Mouse (Mus musculus) ES-Bruce4 (cell line): ENCODE data around the gene Slc25a16. TPM values are rescaled to one million over a fixed set of nuclear protein-coding genes. Genes with fewer than 3 reads are reported as not detected.

Experiments used
- H3K27ac ChIP-seq: 2 replicates; pipeline ENCODE4 v1.5.1; 2012; ENCODE audit warnings: low read length, inconsistent platforms; ENCODE audit not compliant: insufficient read depth
- H3K27me3 ChIP-seq: 2 replicates; pipeline ENCODE4 v1.6.1; 2012; ENCODE audit warnings: mild to moderate bottlenecking, low read length, inconsistent platforms; ENCODE audit not compliant: control insufficient read depth, poor library complexity, insufficient read depth, severe bottlenecking
- H3K36me3 ChIP-seq: 2 replicates; pipeline ENCODE4 v1.6.1; 2012; ENCODE audit warnings: inconsistent platforms, mild to moderate bottlenecking, low read length, moderate library complexity; ENCODE audit not compliant: control insufficient read depth, poor library complexity, insufficient read depth, severe bottlenecking
- H3K4me1 ChIP-seq: one replicate; pipeline ENCODE4 v1.8.1; 2011; ENCODE audit warnings: low read length; ENCODE audit not compliant: control insufficient read depth, insufficient read depth
- H3K4me3 ChIP-seq: 2 replicates; pipeline ENCODE4 v1.5.1; 2011; ENCODE audit warnings: low read depth, mild to moderate bottlenecking, low read length
- H3K9ac ChIP-seq: 2 replicates; pipeline ENCODE4 v1.6.1; 2012; ENCODE audit warnings: low read depth, mild to moderate bottlenecking, inconsistent platforms; ENCODE audit not compliant: poor library complexity, severe bottlenecking
- H3K9me3 ChIP-seq: replicated peaks from 2 replicates; pipeline ENCODE4 v1.6.1; 2012; ENCODE audit warnings: mild to moderate bottlenecking, low read length, inconsistent platforms; ENCODE audit not compliant: control insufficient read depth, poor library complexity, insufficient read depth, severe bottlenecking
- CTCF ChIP-seq: IDR thresholded peaks from one replicate; pipeline ENCODE4 v1.8.1; 2011; ENCODE audit warnings: low read depth, low read length
- EP300 ChIP-seq: IDR thresholded peaks from 2 replicates; pipeline ENCODE4 v1.6.1; 2011; ENCODE audit warnings: low read depth, low read length; ENCODE audit not compliant: insufficient read depth
- POLR2A ChIP-seq: IDR thresholded peaks from one replicate; pipeline ENCODE4 v1.8.1; 2011; ENCODE audit warnings: low read length; ENCODE audit not compliant: insufficient read depth
- polyA plus RNA-seq: library from polyadenylated mRNA; stranded (reverse); fragments of >200 nt; gene quantifications from 2 replicates; pipeline ENCODE4 v1.2.4, GENCODE M21; 2011; ENCODE audit warnings: low read depth; ENCODE audit not compliant: missing spikeins, insufficient read depth, insufficient read length

The Slc25a16 gene
- polyA plus RNA-seq, 1 experiment, result 11.6 TPM

DNA sequence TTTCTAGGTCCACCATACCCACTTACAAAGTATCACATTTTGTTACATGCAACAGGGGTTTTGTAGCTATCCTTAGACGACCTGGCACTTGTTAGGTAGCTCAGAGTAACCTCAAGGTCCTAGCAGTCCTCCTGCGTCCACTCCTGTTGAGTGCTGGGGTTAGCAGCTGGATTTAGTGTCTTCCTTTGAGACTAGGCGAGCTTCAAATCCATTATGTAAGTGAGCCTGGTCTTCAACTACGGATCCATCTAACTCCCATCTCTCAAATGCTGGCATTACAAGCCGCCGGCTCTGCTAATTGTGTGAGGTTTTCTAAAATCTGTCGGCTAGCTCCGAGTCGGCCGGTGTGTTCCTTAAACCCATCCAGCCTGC lies 59.2 kb downstream of the Slc25a16 start:
- Histone ChIP-seq H3K9me3 (no peaks in the 10 kb centered on the region), H3K27ac (no peak overlapping the region), H3K4me1 (no peaks in the 10 kb centered on the region), H3K4me3 (peak overlapping the region; percentile 42), H3K9ac (peak overlapping the region; percentile 85), H3K27me3 (no peaks in the 10 kb centered on the region), H3K36me3 (0 out of 2 replicates have a peak, but pooled peaks cover 2% of the 10 kb centered on the region)
- TF ChIP-seq EP300 (no peak), CTCF (no peak), POLR2A (no peak)

DNA sequence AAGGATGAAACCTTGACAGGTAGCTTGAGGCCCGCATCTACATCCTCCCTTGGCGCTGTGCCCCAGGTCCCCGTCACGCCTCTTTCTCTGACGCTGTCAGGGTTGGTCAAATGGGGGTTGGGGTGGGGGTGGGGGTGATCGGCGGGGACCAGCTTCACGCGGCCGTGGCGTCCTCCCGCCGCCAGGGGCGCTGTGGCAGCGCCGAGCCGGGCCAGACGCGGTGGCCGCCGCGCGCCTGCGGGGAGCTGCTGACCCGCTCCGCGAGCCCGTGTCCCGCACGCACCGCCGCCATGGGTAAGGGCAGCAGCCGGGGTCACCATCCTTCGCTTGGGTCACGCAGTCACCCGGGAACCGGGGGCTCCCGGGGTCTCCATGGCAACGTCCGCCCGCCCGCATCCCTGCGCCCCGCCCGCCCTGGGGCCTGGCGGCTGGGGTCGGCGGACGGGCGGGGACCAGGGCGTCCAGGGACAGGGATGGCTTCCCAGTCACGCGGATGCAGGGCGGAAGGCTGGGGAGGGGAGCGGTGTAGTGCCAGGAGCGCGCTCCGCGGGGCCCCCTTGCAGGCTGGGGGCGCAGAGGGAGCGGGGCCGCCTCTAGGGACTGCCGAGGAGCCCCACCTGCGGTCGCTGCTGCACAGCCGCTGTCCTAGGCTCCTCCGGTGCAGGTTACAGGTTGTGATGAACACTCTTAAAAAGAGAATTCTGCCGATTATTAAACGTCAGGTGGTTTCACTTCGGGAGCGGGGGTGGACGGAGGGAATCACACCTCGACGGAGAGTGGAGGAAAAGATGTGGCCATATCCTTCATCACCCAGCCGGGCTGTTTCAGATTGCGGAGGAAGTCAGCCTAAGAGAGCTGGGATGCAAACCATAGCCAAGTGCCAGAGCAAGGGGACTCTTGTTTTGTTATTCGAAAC lies 59.9 kb downstream of the Slc25a16 start, which contains the start of gene Rufy2:
Gene Rufy2 (plus strand): TSS at position 185 of the 916 bp plus-strand sequence.
- TF ChIP-seq EP300 (no peak), CTCF (peak; percentile 63)

DNA sequence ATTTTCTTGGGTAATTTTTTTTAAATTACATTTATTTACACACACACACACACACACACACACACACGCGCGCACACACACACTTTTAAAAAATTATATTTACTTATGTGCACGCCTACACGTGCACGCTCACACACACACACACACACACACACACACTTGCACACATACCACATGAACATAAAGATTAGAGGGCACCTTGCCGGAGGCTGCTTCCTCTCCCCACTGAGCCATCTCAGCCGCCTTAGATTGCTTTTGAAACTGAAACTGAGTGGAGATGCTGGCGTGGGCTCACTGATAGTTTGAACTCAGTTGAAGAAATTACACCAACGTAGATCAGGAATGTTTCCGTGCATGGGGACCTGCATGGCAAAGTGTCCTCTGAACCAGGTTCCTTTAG lies 63.6 kb downstream of the Slc25a16 start:
- no peak for TF ChIP-seq POLR2A
- no peak overlapping the region for H3K9ac ChIP-seq
- no peaks in the 10 kb centered on the region for H3K27me3 ChIP-seq
- no peaks in the 10 kb centered on the region for H3K9me3 ChIP-seq
- H3K4me3 ChIP-seq, result no peak overlapping the region
- no peak overlapping the region for H3K27ac ChIP-seq
- H3K4me1 ChIP-seq, result no peaks in the 10 kb centered on the region
- H3K36me3 ChIP-seq, result peaks cover 5% of the 10 kb centered on the region; the same call in 1 of the 2 replicates

More for the DNA sequence above, 59.9 kb downstream of the Slc25a16 start, which contains the start of gene Rufy2:
- H3K27me3 ChIP-seq, result no peaks in the 10 kb centered on the region
- no peaks in the 10 kb centered on the region for H3K9me3 ChIP-seq
- H3K27ac ChIP-seq, result no peak within 1 kb of the TSS
- H3K9ac ChIP-seq, result peak within 1 kb of the TSS; percentile 85
- no peaks in the 10 kb centered on the region for H3K4me1 ChIP-seq
- H3K4me3 ChIP-seq, result peak within 1 kb of the TSS; percentile 95
- 0 out of 2 replicates have a peak, but pooled peaks cover 5% of the 10 kb centered on the region for H3K36me3 ChIP-seq

DNA sequence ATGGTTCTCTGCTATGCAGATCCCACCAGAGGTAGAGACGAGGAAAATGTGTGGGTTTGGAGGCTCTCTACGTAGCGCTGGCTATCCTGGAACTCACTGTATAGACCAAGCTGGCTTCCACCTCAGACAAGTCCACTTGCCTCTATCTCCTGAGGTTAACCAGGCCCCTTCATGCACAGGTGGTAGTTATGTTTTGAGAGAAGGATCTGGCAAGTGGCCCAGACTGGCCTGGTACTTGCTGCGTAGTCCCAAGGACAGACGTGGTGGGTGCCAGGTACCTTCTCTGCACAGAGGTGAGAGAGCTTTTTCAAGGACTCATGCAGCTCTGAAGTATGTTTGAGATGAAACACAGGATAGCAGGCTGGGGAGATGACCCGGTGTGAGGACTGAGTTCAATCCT lies 64.1 kb downstream of the Slc25a16 start:
- H3K4me1 ChIP-seq, result no peaks in the 10 kb centered on the region
- peaks cover 7% of the 10 kb centered on the region; the same call in 1 of the 2 replicates for H3K36me3 ChIP-seq
- H3K9me3 ChIP-seq, result no peaks in the 10 kb centered on the region
- TF ChIP-seq EP300, result no peak
- no peak for TF ChIP-seq POLR2A
- no peak for TF ChIP-seq CTCF
- H3K27ac ChIP-seq, result no peak overlapping the region
- no peak overlapping the region for H3K9ac ChIP-seq
- H3K27me3 ChIP-seq, result no peaks in the 10 kb centered on the region
- no peak overlapping the region for H3K4me3 ChIP-seq

DNA sequence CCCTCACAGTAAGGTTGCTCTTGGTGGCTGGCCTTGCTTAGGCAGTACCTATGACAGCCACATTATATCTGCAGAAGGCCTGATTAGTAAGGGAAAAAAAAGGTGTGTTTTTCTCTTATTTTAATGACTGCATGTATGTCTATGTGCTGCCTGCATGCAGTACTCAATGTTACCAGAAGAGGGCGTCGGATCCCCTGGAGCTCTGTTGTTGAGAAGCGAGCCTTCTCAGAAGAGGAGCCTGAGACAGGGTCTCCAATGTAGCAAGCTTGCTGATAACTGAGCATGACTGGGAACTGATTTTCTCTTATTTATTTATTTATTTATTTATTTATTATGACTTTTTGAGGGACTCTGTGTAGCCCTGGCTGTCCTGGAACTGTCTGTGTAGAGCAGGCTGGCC lies 66.9 kb downstream of the Slc25a16 start:
- no peak overlapping the region for H3K4me3 ChIP-seq
- no peak overlapping the region for H3K27ac ChIP-seq
- no peaks in the 10 kb centered on the region for H3K27me3 ChIP-seq
- no peaks in the 10 kb centered on the region for H3K9me3 ChIP-seq
- H3K4me1 ChIP-seq, result no peaks in the 10 kb centered on the region
- TF ChIP-seq POLR2A, result no peak
- TF ChIP-seq CTCF, result peak; percentile 64
- no peak overlapping the region for H3K9ac ChIP-seq
- peaks cover 16% of the 10 kb centered on the region for H3K36me3 ChIP-seq

DNA sequence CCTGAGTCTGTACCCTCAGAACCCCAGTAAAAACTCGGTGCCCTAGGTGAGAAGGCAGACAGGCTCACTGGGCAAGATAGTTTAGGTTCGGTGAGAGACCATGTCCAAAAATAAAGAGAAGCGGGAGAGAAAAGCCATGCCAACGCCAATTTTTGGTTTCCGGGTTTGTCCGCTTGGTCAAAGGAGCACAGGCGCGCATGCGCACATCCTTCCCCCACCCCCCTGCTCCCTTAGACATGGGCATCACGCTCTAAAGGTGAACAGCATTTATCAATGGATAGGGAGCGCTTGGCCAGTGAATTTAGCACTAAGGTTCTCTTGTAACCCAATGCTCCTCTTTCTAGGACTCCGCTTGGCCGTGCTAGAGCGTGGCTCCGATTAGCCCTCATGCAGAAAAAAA lies 70.2 kb downstream of the Slc25a16 start:
- TF ChIP-seq EP300, result no peak
- Histone ChIP-seq H3K4me1 (no peaks in the 10 kb centered on the region), H3K27me3 (no peaks in the 10 kb centered on the region), H3K9me3 (no peaks in the 10 kb centered on the region), H3K4me3 (0 out of 2 replicates have a peak overlapping the region, but pooled peaks have one; percentile 18), H3K36me3 (peaks cover 15% of the 10 kb centered on the region), H3K27ac (no peak overlapping the region), H3K9ac (0 out of 2 replicates have a peak overlapping the region, but pooled peaks have one; percentile 25)
